Mouse (Mus musculus) layer of hippocampus, adult 11-12 months (tissue): ENCODE results near the gene Agbl1.

Source experiments
- DNase-seq: peaks from one replicate; pipeline ENCODE4 v3.0.0; 2022; ENCODE audit warnings: low spot score

The Agbl1 gene

DNA sequence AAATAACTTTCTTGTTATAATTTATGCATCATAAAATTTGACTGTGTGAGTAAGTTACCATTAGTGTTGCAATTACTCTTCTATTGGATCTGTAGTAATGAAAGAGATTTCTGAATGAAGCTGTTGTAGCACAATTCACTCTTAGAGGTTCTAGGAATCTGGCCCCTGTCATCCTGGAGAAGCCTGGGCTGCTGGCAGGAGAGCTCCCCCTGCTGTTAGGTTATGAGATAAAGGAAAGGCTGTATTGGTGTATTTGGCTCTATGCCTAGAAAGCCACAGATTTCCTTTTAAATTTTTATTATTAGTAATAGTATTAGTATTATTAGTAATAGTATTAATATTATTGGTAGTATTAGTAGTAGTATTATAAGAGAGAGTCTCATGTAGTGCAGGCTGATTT lies 711.8 kb downstream of the Agbl1 start:
- peak; percentile 38 for DNase-seq

GRCm38 (mm10) chr7:76971334-76971733 lies 741.6 kb downstream of the Agbl1 start:
- DNase-seq = no peak

DNA sequence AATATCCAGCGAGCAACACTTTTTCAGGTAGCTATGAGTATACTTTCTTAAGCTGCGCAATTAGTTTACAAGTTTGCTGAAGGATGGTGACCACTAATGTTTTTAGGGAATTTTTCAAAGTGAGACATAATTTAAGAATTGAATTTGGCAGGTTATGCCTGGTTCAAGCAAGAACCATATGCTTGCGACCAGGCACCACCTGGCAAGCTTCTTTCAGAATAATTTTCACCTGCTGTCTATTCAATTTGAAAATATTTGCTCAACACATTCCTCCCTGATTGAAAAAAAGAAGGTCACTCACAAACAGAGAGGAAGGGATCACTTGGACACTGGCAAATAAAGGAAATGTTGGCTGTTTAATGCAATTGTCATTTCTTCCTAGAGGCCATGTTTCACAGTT lies 779.9 kb downstream of the Agbl1 start:
- no peak for DNase-seq

DNA sequence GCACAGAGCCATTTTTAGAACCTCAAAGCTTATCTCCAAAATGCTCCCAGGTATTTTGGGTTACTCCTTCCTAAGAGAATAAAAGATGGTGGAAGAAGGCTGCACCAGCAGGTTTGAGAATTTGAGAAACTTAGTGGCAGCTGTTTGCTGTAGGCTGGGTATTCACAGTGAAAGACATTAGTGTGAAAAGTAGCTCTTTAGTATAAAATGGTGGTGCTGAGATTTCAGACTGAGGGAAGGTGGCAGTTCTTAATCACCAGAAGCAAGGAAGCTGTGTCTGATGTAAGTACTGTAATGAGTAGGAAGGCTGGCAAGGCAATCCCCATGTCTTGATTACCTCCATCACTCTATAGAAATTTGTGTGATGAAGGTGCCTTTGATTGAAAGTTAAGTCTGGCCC lies 799.3 kb downstream of the Agbl1 start:
- no peak for DNase-seq

DNA sequence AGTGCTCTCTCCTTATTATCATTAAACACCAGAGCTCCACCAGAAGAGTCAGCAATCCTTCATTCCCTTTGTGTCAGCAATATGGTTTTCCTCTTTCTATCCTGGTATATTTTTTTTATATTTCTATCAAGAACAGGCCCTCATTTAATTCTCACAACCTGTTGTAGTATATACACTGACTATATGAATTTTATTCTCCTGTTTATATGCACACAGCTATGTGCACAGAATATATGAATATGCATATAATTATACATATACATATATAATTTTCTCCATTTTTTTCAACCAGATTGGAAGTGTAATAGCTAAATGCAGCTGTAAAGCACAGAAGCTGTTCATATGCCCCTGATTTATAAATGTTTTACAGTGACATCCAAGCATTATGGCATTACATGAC lies 846.3 kb downstream of the Agbl1 start:
- no peak for DNase-seq

DNA sequence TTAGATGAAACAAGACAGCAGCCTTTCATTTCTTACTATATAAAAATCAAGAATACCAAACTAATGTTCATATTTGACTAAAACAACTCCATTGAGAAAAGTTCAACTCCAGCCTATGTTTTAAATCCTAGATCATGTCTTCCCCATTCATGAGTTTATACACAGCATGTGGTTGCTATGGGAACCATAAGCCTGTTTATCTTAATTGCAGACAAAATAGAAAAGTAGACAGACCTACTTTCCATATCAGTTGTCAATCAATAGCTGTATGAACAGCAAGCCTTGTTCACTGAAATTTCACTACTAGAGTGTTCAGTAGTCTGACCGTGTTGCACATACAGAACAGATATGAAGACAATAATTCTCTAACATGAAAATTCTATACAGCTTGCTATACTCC lies 857.6 kb downstream of the Agbl1 start:
- no peak for DNase-seq

DNA sequence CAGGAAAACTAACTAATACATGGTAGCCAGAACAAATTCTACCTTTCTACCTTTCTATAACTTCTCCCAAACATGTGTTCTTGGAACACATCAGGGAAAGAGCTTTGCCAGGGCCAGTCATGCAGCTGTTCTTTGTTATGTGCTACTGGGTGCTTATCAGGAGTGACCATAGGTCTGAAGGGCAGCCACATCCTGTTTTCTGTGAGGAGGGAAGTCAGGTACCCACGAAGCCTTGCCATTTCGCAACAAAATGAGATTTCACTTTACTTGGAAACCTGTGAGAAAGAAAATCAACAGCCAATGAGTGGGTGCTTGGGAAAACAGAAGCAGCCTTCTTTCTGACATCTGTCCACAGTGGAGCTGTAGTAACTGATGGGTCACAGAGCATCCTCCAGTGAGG lies 865.5 kb downstream of the Agbl1 start:
- DNase-seq = no peak

DNA sequence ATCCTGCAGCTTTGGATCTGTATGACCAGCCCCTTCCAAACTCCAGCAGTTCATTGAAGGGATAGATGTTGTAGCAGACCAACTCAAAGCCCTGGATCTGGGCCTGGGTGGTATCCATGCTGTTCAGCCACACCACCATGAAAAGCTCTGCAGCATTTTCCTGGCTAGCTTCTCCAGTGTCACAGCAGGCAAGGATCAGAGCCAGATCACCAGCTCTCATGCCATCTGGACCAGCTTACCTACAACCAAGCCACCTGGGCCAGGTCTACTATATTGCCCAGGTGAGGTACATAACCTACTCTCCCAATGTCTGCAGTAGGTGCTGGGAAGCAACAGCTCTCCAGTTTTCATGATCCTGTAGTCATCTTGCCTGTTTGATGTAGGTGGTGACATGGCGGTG lies 884.3 kb downstream of the Agbl1 start:
- DNase-seq = no peak

DNA sequence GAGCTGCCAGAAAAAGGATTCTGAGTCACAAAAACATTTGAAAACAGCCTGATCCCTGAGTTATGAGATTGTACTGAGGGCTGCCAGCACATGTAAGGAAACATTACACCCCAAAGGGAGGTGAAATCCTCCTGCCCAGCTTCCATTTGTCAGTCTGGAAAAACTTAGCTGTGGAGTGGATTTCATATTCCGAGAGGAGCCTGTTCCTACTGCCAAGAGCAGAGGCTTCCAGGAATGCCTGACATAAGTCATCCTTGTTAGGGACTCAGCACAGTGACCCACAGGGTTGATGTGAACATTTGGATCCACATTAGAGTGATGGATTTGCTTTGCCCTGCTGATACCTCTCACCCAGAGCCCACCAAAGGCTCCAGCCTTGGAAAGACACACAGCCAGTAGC lies 899.4 kb downstream of the Agbl1 start:
- DNase-seq = no peak

- peak; percentile 13 for DNase-seq
Observed at GRCm38 (mm10) chr7:77131950-77132349, 902.3 kb downstream of the Agbl1 start.

DNA sequence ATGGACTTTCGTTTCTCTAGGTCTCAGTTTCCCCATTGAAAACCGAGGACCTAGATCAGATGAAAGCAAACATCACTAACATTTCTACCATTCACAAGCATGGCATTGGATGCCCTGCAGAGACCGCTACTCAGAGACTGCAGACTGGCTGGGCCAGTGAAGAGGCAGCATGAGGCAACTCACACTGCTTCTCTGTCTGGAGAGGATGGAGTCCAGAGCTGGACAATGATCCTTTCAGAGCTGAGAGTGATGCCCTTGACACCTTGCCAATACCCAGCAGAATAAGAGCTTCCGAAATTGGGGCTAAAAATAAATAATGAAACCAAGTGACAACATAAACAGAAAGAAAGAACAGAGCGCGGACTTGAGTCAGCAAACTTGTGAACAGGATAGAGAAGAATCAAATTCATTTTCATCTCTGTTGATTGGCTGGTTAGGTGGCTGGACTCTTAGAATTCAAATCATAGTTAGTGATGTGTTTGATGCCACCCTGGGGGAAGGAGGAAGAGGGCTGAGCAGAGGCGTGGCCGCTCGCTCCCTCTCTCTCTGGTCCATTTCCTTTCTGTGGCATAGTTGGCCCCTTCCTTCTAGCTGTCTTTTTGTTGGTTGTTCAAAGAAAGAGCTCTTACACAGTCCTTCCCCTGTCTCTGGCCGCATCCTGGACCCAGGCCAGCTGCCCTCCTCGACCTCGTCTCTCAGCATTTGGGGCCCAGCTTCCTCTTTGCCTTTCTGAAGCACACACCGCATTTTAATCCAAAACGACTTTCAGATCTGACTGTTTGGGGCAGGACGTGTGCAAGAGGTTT lies 903.1 kb downstream of the Agbl1 start:
- DNase-seq = peak; percentile 43

DNA sequence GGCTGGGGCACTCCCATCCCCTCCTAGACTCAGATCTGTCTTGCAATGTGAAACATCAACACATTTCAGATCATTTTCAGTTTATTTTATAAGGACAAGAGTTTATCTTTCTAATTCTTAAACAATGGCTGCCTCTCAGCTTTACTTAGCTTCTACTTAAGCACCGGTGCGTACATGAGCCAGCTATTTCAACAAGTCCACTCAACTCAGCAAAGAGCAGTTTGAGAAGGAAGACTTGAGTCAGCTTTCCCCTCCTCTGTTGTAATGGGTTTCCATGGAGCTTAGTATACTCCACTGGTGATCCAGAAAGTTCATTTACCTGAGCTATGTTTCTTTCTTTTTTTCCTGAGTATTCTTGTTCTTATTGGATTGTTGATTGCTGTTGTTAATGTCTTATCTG lies 905.2 kb downstream of the Agbl1 start:
- no peak for DNase-seq

DNA sequence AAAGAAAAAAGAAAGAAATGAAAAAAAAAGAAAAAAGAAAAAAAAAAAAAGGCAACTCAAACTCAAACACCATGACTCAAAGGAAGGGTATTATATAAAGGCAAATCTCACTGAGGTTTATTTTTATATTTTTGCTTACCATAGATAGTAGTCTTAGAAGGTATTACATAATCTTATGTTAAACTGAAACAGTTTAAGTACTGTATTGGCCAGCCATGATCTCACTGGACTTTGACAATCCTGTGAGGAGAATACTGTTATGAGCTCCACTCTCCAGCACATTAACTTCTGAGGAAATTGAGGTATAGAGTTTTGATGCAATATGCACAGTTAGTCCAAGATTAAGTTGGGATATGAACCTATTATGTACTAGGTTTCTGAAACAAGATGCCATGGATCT lies 909.0 kb downstream of the Agbl1 start:
- no peak for DNase-seq

GRCm38 (mm10) chr7:77147527-77147926 lies 917.8 kb downstream of the Agbl1 start:
- DNase-seq = no peak

DNA sequence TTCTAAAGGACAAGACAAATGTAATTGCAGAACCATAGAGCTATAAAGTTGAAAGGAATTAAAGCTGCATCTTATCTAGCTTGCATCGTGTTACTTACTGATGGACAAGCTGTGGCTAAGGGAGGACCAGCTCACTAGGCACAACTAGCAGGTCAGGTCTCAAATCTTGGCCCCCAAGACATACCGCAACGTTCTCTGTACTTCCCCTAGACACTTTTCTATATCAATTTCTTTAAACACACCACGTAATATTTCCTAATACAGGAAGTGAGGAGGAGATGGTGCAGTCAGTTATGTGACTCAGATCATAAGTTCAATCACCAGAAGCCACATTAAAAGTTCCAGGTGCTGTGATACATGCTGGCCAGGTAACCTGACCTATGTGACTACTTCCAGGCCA lies 919.1 kb downstream of the Agbl1 start:
- no peak for DNase-seq

DNA sequence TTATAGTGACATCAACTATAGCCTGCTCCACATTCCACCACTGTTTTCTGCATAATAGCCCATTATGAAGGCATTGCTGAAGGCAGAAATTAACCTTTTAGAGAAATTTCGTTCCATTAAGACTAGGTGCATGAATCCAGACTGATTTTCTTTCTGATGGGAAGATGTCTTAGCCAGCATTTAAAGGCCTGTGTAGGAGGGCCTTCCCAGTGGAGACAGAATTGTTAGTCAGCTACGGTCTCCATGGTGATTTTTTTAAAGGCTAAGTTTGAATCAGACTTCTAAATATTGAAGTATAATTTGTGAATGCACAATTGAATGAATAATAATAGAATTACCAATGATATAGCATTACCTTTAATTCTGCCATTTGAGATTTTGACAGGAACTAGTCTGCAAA lies 920.2 kb downstream of the Agbl1 start:
- no peak for DNase-seq

GRCm38 (mm10) chr7:77152393-77152792 lies 922.7 kb downstream of the Agbl1 start:
- no peak for DNase-seq

DNA sequence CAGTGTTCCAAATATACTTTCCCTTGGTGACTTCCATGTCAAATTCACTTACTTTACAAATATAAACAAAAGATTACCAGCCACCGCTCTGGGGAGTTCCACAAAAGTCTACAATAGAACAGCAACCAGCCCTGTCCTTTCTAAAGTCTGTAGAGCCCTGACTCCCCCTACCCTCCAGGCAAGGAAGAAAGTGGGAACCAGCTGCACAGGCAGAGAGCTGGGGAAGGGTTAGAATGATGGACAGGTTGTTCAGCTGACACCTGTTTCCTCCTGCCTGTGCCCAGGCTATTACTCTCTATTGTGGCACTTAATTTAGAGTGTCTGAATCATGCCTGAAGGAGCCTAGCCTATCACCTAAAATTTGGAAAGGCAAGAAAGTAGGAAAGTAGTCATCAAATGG lies 923.2 kb downstream of the Agbl1 start:
- no peak for DNase-seq

GRCm38 (mm10) chr7:77164921-77165320 lies 935.2 kb downstream of the Agbl1 start:
- no peak for DNase-seq
